Mouse (Mus musculus) lung, postnatal 0 days (tissue): ENCODE data around the gene Hspbap1. TPM values are rescaled to one million over a fixed set of nuclear protein-coding genes. Genes with fewer than 3 reads are reported as not detected.

Experiments used
- ATAC-seq: fragments of 200-750 bp; cut with Nextera tagmentation; 2 replicates; pipeline ENCODE4 v1.8.0; 2017; ENCODE audit warnings: moderate library complexity
- DNase-seq: peaks from one replicate; pipeline ENCODE4 v3.0.0-alpha.2; 2016; ENCODE audit warnings: low spot score
- H3K27ac ChIP-seq: fragments of 300-500 bp; sonication (generic); 2 replicates; pipeline ENCODE4 v1.5.1; 2014; ENCODE audit warnings: antibody characterized with exemption, mild to moderate bottlenecking, low read length, mixed read lengths
- H3K27me3 ChIP-seq: fragments of 300-500 bp; sonication (generic); replicated peaks from 2 replicates; pipeline ENCODE4 v1.6.1; 2014; ENCODE audit warnings: low read length, mixed read lengths; ENCODE audit not compliant: insufficient read depth
- H3K36me3 ChIP-seq: fragments of 300-500 bp; sonication (generic); 2 replicates; pipeline ENCODE4 v1.6.1; 2014; ENCODE audit warnings: low read length, mixed read lengths; ENCODE audit not compliant: insufficient read depth
- H3K4me1 ChIP-seq: fragments of 300-500 bp; sonication (generic); 2 replicates; pipeline ENCODE4 v1.6.1; 2014; ENCODE audit warnings: antibody characterized with exemption, low read depth, low read length, mixed read lengths; ENCODE audit not compliant: insufficient read depth
- H3K4me2 ChIP-seq: fragments of 300-500 bp; sonication (generic); replicated peaks from 2 replicates; pipeline ENCODE4 v1.6.1; 2014; ENCODE audit warnings: low read depth, mild to moderate bottlenecking, low read length, moderate library complexity, mixed read lengths
- H3K4me3 ChIP-seq: fragments of 300-500 bp; sonication (generic); 2 replicates; pipeline ENCODE4 v1.5.1; 2014; ENCODE audit warnings: low read depth, low read length
- H3K9ac ChIP-seq: fragments of 300-500 bp; sonication (generic); replicated peaks from 2 replicates; pipeline ENCODE4 v1.6.1; 2014; ENCODE audit warnings: low read depth, mild to moderate bottlenecking
- H3K9me3 ChIP-seq: fragments of 300-500 bp; sonication (generic); 2 replicates; pipeline ENCODE4 v1.6.1; 2016; ENCODE audit warnings: low read length, mixed read lengths
- CTCF ChIP-seq: IDR thresholded peaks from 2 replicates; pipeline ENCODE4 v1.5.1; 2016; ENCODE audit warnings: antibody characterized with exemption, mild to moderate bottlenecking
- EP300 ChIP-seq: IDR thresholded peaks from 2 replicates; pipeline ENCODE4 v1.6.1; 2016; ENCODE audit warnings: antibody characterized with exemption, mild to moderate bottlenecking, control low read depth
- WGBS: fragments of 180-500 bp; shearing (Covaris S2); extraction: QIAGEN DNeasy Blood & Tissue Kit; methylation state at CpG from one replicate; pipeline ENCODE4 v1.1.7; 2014; 5-methylcytosine and 5-hydroxymethylcytosine counted together
- polyA plus RNA-seq: library from polyadenylated mRNA; unstranded; fragments of >200 nt; fragmentation: Nextera tagmentation; extraction: Ambion mirVana; gene quantifications from 2 replicates; pipeline ENCODE4 v1.2.1, GENCODE M21; 2015

Hspbap1 gene
- polyA plus RNA-seq, 1 experiment from 2014 or later: 9.3 TPM

DNA sequence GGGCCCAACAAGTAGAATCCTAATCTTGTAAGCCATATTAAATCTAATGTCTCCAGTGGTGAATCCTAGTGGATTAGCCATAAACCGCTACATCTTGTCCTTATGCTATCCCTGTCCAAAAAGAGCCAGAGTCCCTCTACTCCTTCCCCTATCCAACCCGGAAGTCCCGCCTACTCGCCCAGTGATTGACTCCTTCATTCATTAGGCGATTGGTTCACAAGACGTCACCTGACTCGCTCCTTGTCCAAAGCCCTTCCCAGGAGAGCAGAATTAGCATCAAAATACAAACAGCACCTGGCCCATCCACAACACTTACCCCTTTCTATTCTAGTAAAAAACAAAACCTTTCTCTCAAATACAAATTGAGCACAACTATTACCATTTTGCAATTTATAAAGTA, 59.8 kb downstream of the Hspbap1 start:
- no peak overlapping the region for H3K27ac ChIP-seq
- 38% methylated on average over 7 of the region's 7 CpGs for WGBS
- H3K4me3 ChIP-seq: no peak overlapping the region
- no peak overlapping the region for H3K4me2 ChIP-seq
- H3K9me3 ChIP-seq: no peaks in the 10 kb centered on the region
- no peaks in the 10 kb centered on the region for H3K36me3 ChIP-seq
- DNase-seq: no peak
- no peak for TF ChIP-seq CTCF
- no peaks in the 10 kb centered on the region for H3K27me3 ChIP-seq
- H3K4me1 ChIP-seq: no peaks in the 10 kb centered on the region
- no peak overlapping the region for H3K9ac ChIP-seq
- ATAC-seq: no peak

DNA sequence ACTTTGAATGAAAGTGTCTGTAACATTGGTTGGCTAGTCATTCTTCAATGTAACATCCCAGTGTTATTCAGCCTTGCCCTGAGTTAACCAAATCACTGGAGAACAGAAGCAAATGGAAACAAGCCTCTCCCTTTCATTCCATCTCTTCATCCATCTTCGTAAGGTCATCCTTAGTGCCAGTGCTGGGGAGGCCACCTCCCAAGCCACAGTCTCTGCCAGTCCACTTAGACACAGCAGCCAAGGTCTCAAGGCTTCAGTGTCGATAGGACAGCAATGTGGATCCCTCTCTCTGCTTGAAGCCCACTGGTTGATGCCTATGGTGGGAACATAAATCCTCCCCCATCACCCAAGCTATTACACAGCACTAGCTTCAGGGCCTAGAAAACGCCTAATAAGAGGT, 62.8 kb downstream of the Hspbap1 start:
- Histone ChIP-seq H3K9me3 (no peaks in the 10 kb centered on the region), H3K27ac (no peak overlapping the region), H3K9ac (no peak overlapping the region), H3K36me3 (no peaks in the 10 kb centered on the region), H3K4me3 (no peak overlapping the region), H3K27me3 (no peaks in the 10 kb centered on the region), H3K4me2 (no peak overlapping the region), H3K4me1 (no peaks in the 10 kb centered on the region)
- TF ChIP-seq CTCF: no peak
- no peak for TF ChIP-seq EP300
- 77% methylated on average over 3 of the region's 3 CpGs for WGBS
- DNase-seq (no peak), ATAC-seq (no peak)

DNA sequence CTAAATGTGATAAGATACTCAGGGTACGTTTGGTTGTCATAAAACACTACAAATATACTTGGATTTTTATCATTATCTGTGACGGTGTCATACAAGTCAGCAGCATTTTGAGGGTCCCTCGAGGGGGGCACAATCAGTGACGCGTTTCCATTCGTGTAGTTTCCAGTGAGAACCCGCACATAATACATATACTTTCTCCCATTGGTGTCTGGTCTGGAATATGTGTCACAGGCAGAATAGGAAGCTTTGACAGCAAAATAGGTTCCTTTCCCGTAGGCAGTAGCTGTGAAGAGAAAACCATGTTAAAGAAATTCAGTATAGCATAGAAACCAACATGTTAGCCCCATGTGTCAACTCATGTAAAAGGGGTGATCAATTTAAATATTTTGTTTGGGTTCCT, 64.5 kb downstream of the Hspbap1 start:
- Histone ChIP-seq H3K4me2 (no peak overlapping the region), H3K36me3 (no peaks in the 10 kb centered on the region), H3K27ac (no peak overlapping the region), H3K4me1 (no peaks in the 10 kb centered on the region), H3K27me3 (no peaks in the 10 kb centered on the region), H3K9ac (no peak overlapping the region), H3K9me3 (no peaks in the 10 kb centered on the region), H3K4me3 (no peak overlapping the region)
- ATAC-seq (no peak), DNase-seq (no peak)
- TF ChIP-seq EP300 (no peak), CTCF (no peak)
- 84% methylated on average over 8 of the region's 8 CpGs for WGBS

DNA sequence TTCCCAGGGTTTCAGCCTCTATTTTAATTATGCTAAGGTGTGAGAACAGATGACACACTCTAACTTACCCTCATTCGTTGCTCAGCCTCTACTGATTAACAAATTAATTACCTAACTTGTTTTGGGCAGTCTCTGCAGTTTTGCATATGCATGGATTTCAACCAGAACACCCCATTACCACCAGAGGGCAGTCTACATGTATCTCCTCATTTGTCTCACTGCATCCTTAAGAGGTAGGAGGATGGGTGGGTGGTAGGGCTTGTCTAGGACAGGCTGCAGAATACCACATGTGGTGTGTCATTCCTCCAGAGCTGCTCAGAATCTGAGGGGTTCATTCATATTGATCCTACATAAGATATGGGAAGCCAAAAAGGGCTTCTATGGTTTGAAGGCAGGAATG, 69.5 kb downstream of the Hspbap1 start:
- no peak overlapping the region for H3K9ac ChIP-seq
- no peaks in the 10 kb centered on the region for H3K36me3 ChIP-seq
- no peak for ATAC-seq
- no peaks in the 10 kb centered on the region for H3K27me3 ChIP-seq
- H3K4me3 ChIP-seq: no peak overlapping the region
- H3K4me2 ChIP-seq: no peak overlapping the region
- TF ChIP-seq CTCF (peak; percentile 79), EP300 (no peak)
- H3K9me3 ChIP-seq: no peaks in the 10 kb centered on the region
- no peaks in the 10 kb centered on the region for H3K4me1 ChIP-seq
- H3K27ac ChIP-seq: no peak overlapping the region
- WGBS: 15% methylated on average over 1 of the region's 1 CpGs
- DNase-seq: peak; percentile 49

DNA sequence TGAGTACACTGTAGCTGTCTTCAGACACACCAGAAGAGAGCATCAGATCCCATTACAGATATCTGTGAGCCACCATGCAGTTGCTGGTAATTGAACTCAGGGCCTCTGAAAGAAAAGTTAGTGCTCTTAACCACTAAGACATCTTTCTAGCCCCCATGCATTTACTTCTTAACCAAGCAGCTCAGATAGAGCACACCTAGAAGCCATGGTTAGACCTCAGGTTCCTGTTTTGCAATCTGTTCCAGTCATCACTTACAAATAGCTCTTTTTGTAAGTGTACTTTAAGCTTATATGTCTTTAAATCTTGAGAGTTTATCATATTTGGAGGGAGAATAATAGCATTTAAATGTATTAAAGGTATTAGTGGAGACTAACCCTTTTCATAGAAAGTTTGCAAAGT, 77.0 kb downstream of the Hspbap1 start:
- Histone ChIP-seq H3K4me1 (no peaks in the 10 kb centered on the region), H3K27me3 (no peaks in the 10 kb centered on the region), H3K9me3 (no peaks in the 10 kb centered on the region), H3K36me3 (0 out of 2 replicates have a peak, but pooled peaks cover 4% of the 10 kb centered on the region), H3K27ac (no peak overlapping the region), H3K4me3 (no peak overlapping the region), H3K9ac (no peak overlapping the region), H3K4me2 (no peak overlapping the region)
- no peak for DNase-seq
- no peak for TF ChIP-seq CTCF
- TF ChIP-seq EP300: no peak
- no peak for ATAC-seq

DNA sequence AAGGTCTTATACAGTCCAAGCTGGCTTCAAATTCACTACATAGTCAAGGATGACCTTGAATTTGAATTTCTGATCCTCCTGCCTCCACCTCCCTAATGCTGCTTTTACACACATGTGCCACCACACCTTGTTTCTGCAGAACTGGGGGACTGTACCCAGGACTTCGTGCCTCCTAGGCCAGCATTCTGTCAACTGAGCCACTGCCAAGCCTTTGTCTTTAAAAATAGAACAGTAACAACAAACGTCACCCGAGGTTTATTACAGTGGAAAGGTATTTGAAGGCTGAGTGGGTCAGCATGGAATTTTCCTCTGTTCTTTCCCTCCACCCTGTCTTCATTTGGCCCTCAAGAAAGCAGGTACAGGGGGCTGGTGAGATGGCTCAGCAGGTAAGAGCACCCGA, 85.7 kb downstream of the Hspbap1 start:
- WGBS: 69% methylated on average over 4 of the region's 4 CpGs
- Histone ChIP-seq H3K36me3 (0 out of 2 replicates have a peak, but pooled peaks cover 6% of the 10 kb centered on the region), H3K4me3 (no peak overlapping the region), H3K4me1 (no peaks in the 10 kb centered on the region), H3K9ac (no peak overlapping the region), H3K27ac (no peak overlapping the region), H3K27me3 (no peaks in the 10 kb centered on the region), H3K4me2 (no peak overlapping the region), H3K9me3 (no peaks in the 10 kb centered on the region)
- TF ChIP-seq CTCF (no peak), EP300 (no peak)
- ATAC-seq: no peak
- DNase-seq: no peak

DNA sequence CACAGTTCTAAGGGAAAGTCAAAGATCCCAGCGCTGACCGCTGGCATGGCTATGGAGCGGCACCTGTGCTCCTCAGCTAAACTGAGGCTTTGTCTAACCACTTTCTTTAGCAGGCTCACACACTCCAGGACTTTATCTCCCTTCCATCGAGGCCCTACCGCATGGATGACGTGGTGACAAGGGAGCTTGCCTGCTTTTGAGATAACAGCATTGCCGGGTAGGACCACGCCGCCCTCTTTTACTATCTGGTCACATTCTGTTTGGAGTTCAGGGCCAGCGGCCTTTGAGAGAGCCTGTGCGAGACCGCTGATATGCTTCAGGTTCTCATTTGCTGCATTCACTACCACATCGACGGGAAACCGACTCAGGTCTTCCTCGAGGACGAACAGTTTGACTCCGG, 86.6 kb downstream of the Hspbap1 start:
- no peak overlapping the region for H3K4me2 ChIP-seq
- H3K36me3 ChIP-seq: 0 out of 2 replicates have a peak, but pooled peaks cover 6% of the 10 kb centered on the region
- H3K27ac ChIP-seq: no peak overlapping the region
- no peak overlapping the region for H3K4me3 ChIP-seq
- no peaks in the 10 kb centered on the region for H3K27me3 ChIP-seq
- H3K9ac ChIP-seq: no peak overlapping the region
- no peak for DNase-seq
- H3K9me3 ChIP-seq: no peaks in the 10 kb centered on the region
- no peaks in the 10 kb centered on the region for H3K4me1 ChIP-seq
- WGBS: 82% methylated on average over 18 of the region's 18 CpGs
- TF ChIP-seq EP300: no peak
- TF ChIP-seq CTCF: no peak
- no peak for ATAC-seq
